Mouse (Mus musculus) C2C12 (cell line): ENCODE data around the gene Cnot8. TPM values are rescaled to one million over a fixed set of nuclear protein-coding genes. Genes with fewer than 3 reads are reported as not detected.

Experiments used
- H3K27me3 ChIP-seq: one replicate; pipeline ENCODE4 v1.6.1; 2011; ENCODE audit not compliant: control insufficient read depth, insufficient read depth, insufficient read length
- H3K36me3 ChIP-seq: one replicate; pipeline ENCODE4 v1.6.1; 2011; ENCODE audit not compliant: control insufficient read depth, insufficient read depth
- H3K4me3 ChIP-seq: one replicate; pipeline ENCODE4 v1.5.1; 2011; ENCODE audit warnings: mild to moderate bottlenecking, control low read depth; ENCODE audit not compliant: poor library complexity, insufficient read depth, severe bottlenecking
- H3K79me2 ChIP-seq: one replicate; pipeline ENCODE4 v1.6.1; 2011; ENCODE audit not compliant: control insufficient read depth, insufficient read depth
- H3K79me3 ChIP-seq: one replicate; pipeline ENCODE4 v1.6.1; 2011; ENCODE audit warnings: low read depth, control low read depth
- H3ac ChIP-seq: one replicate; pipeline ENCODE3; 2011; ENCODE audit warnings: low read depth; ENCODE audit not compliant: control insufficient read depth, insufficient read length
- CEBPB ChIP-seq: IDR thresholded peaks from one replicate; pipeline ENCODE4 v1.6.1; 2011; ENCODE audit warnings: low read depth, mild to moderate bottlenecking, control low read depth, moderate library complexity
- CTCF ChIP-seq: IDR thresholded peaks from one replicate; pipeline ENCODE4 v1.5.1; 2011; ENCODE audit not compliant: control insufficient read depth, insufficient read depth, insufficient read length
- FOSL1 ChIP-seq: IDR thresholded peaks from one replicate; pipeline ENCODE4 v1.8.0; 2011; ENCODE audit warnings: mild to moderate bottlenecking, low read length; ENCODE audit not compliant: poor library complexity, insufficient read depth, severe bottlenecking
- MAX ChIP-seq: IDR thresholded peaks from one replicate; pipeline ENCODE4 v1.6.1; 2011; ENCODE audit warnings: mild to moderate bottlenecking, control low read depth
- MYOD1 ChIP-seq: IDR thresholded peaks from one replicate; pipeline ENCODE4 v1.6.1; 2011; ENCODE audit warnings: low read depth; ENCODE audit not compliant: control insufficient read depth, insufficient read length
- MYOG ChIP-seq: IDR thresholded peaks from one replicate; pipeline ENCODE4 v1.6.1; 2011; ENCODE audit not compliant: control insufficient read depth, insufficient read length; ENCODE audit errors: extremely low read depth
- USF1 ChIP-seq: IDR thresholded peaks from one replicate; pipeline ENCODE4 v1.6.1; 2011; ENCODE audit warnings: low read depth, mild to moderate bottlenecking, control low read depth, moderate library complexity
- polyA plus RNA-seq: library from polyadenylated mRNA; unstranded; fragments of >200 nt; fragmentation: generic; extraction: Trizol; gene quantifications from one replicate; pipeline ENCODE4 v1.2.1, GENCODE M21; 2012; ENCODE audit warnings: missing spikeins

Cnot8 gene
- polyA plus RNA-seq, 1 experiment: 44.6 TPM

GRCm38 (mm10) chr11:58107009-58107408, 3.1 kb downstream of the Cnot8 start:
- Histone ChIP-seq H3K79me2 (peaks cover 65% of the 10 kb centered on the region), H3K27me3 (no peaks in the 10 kb centered on the region), H3K4me3 (no peak overlapping the region), H3ac (no peak overlapping the region), H3K79me3 (peaks cover 54% of the 10 kb centered on the region), H3K36me3 (peaks cover 29% of the 10 kb centered on the region)
- no peak for TF ChIP-seq MYOD1
- no peak for TF ChIP-seq USF1
- TF ChIP-seq CTCF: no peak
- TF ChIP-seq MYOG: no peak
- no peak for TF ChIP-seq FOSL1
- no peak for TF ChIP-seq MAX
- TF ChIP-seq CEBPB: no peak

GRCm38 (mm10) chr11:58107664-58108337, 3.8 kb downstream of the Cnot8 start:
- no peak for TF ChIP-seq MYOD1
- Histone ChIP-seq H3ac (no peak overlapping the region), H3K79me2 (peaks cover 65% of the 10 kb centered on the region), H3K36me3 (peaks cover 31% of the 10 kb centered on the region), H3K27me3 (no peaks in the 10 kb centered on the region), H3K79me3 (peaks cover 54% of the 10 kb centered on the region), H3K4me3 (no peak overlapping the region)

- Histone ChIP-seq H3K36me3 (peaks cover 70% of the 10 kb centered on the region), H3ac (no peak overlapping the region), H3K27me3 (no peaks in the 10 kb centered on the region), H3K4me3 (no peak overlapping the region), H3K79me2 (no peaks in the 10 kb centered on the region), H3K79me3 (peaks cover 2% of the 10 kb centered on the region)
- no peak for TF ChIP-seq USF1
- TF ChIP-seq CEBPB: no peak
Observed at GRCm38 (mm10) chr11:58116560-58116959, 12.6 kb downstream of the Cnot8 start.

GRCm38 (mm10) chr11:58117044-58117652, 13.2 kb downstream of the Cnot8 start:
- Histone ChIP-seq H3K36me3 (peaks cover 66% of the 10 kb centered on the region), H3K79me2 (no peaks in the 10 kb centered on the region), H3ac (no peak overlapping the region), H3K27me3 (no peaks in the 10 kb centered on the region), H3K4me3 (no peak overlapping the region), H3K79me3 (peaks cover 2% of the 10 kb centered on the region)
- TF ChIP-seq MYOG (no peak), MAX (no peak), FOSL1 (no peak), MYOD1 (no peak), CEBPB (no peak), CTCF (no peak), USF1 (no peak)

GRCm38 (mm10) chr11:58120655-58121054, 16.7 kb downstream of the Cnot8 start:
- TF ChIP-seq MYOD1 (no peak), CTCF (no peak), MAX (no peak)
- Histone ChIP-seq H3ac (no peak overlapping the region), H3K36me3 (peaks cover 72% of the 10 kb centered on the region), H3K79me2 (no peaks in the 10 kb centered on the region), H3K4me3 (no peak overlapping the region), H3K79me3 (peaks cover 2% of the 10 kb centered on the region), H3K27me3 (no peaks in the 10 kb centered on the region)

- Histone ChIP-seq H3ac (no peak overlapping the region), H3K4me3 (no peak overlapping the region), H3K79me3 (peaks cover 2% of the 10 kb centered on the region), H3K36me3 (peaks cover 78% of the 10 kb centered on the region), H3K79me2 (no peaks in the 10 kb centered on the region), H3K27me3 (no peaks in the 10 kb centered on the region)
- TF ChIP-seq MYOD1 (no peak), CEBPB (no peak), USF1 (no peak), CTCF (no peak), MAX (no peak), FOSL1 (no peak), MYOG (no peak)
Observed at GRCm38 (mm10) chr11:58121351-58121750, 17.4 kb downstream of the Cnot8 start.
